Mouse (Mus musculus): Measurements from ENCODE around the gene Arhgef12.

DNA sequence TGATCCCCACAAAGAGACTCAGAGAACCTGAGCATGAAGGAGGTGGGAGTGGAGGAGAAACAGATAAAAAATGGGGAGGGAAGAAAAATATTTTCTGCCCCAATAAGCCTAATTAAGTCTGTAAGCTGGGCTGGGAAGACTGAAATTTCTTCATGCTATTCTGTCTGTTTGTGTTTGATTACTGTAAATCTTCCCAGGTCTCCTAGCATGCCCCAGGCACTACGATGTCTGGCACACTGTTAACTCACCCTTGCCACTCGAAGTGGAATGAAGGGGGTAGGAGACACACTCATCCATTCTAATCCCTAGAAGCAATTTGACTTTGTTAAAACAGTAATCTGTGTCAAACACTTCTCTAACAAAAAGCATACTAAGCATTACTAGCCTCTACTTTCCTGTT, 35.3 kb downstream of the Arhgef12 start:
- TF ChIP-seq CTCF (IDR thresholded peaks at IDR 0.05 in 2 of 3, conservative IDR thresholded peaks at IDR 0.05 in 1 of 3; ENCODE audit: control insufficient read depth in 1 of 3, insufficient read depth in 1 of 3, low read depth in 2 of 3, low read length in 3 of 3, poor library complexity in 1 of 3, severe bottlenecking in 1 of 3) (no peak), ELF1 (IDR thresholded peaks at IDR 0.05; ENCODE audit: low read depth, low read length) (no peak), GATA1 (IDR thresholded peaks at IDR 0.05; ENCODE audit: low read depth, low read length) (no peak)

Data from MEL (cell line).